Mouse (Mus musculus) bone marrow macrophage, adult 2 months (primary cell): Measurements from ENCODE around the gene Atp1a2. TPM values are rescaled to one million over a fixed set of nuclear protein-coding genes. Genes with fewer than 3 reads are reported as not detected.

Source experiments
- H3K27ac ChIP-seq: 2 replicates; pipeline ENCODE4 v1.5.1; 2012; ENCODE audit warnings: low read depth, low read length; ENCODE audit not compliant: insufficient read depth
- H3K4me1 ChIP-seq: 2 replicates; pipeline ENCODE4 v1.6.1; 2012; ENCODE audit warnings: low read length; ENCODE audit not compliant: control insufficient read depth, insufficient read depth
- H3K4me3 ChIP-seq: 2 replicates; pipeline ENCODE4 v1.5.1; 2012; ENCODE audit warnings: mild to moderate bottlenecking, low read length, moderate library complexity; ENCODE audit not compliant: insufficient read depth
- CTCF ChIP-seq: IDR thresholded peaks from 2 replicates; pipeline ENCODE4 v1.5.1; 2012; ENCODE audit warnings: low read depth, mild to moderate bottlenecking, low read length, moderate library complexity
- POLR2A ChIP-seq: IDR thresholded peaks from 2 replicates; pipeline ENCODE4 v1.6.1; 2012; ENCODE audit warnings: mild to moderate bottlenecking, low read depth, low read length, borderline replicate concordance
- polyA plus RNA-seq: library from polyadenylated mRNA; stranded (reverse); fragments of >200 nt; gene quantifications from 2 replicates; pipeline ENCODE4 v1.2.4, GENCODE M21; 2012; ENCODE audit not compliant: missing spikeins, insufficient read depth, insufficient read length

The Atp1a2 gene
- 0.15 and 0.36 TPM in 2 replicates for polyA plus RNA-seq

DNA sequence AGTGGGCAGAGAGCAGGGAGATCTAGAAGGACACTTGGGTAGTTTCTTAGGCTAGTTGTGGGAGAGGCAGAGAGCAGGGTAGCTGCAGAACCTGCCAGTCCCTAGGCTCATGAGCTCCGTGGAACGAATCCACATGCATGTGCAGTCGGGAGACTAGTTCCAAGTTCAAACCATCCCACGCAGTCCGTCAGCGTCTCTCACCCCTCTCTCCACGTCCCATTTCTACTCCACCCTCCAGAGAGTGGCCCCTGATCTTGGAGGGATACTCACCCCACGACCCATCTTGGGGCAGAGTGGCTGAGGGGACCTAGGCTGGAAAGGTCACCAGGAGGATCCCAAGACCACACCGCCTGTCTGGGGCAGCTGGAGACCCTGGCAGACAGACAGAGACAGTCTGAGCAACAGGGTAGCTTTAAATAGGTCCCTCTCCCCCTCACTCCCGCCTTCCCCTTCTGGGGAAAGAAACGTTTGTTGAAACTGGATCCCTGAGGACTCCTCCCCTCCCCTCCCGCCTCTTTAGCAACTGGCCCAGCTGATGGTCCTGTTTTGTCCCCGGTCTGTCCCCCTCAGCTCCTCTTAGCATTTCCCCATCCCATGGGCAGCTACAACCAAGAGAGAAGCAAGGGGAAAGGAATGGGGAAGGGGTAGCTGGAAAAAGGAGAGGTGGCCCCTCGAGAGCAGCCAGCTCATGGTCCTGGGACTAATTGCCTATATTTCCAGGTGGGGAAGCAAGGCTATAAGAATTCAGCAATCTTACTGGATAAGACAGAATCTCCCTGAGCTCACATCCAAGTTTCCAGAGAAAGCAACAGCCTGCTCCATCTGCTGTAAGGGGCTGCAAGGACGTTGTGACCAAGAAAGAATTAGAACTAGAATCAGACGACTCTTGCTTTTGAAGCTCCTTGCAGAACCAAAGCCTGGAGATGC is at the start of gene Atp1a2:
TSS of gene Atp1a2 (minus strand) at position 454 of the 927 bp plus-strand sequence.
- H3K4me1 ChIP-seq, result peaks cover 5% of the 10 kb centered on the region
- H3K27ac ChIP-seq, result no peak within 1 kb of the TSS
- TF ChIP-seq CTCF (no peak), POLR2A (no peak)
- no peak within 1 kb of the TSS for H3K4me3 ChIP-seq

DNA sequence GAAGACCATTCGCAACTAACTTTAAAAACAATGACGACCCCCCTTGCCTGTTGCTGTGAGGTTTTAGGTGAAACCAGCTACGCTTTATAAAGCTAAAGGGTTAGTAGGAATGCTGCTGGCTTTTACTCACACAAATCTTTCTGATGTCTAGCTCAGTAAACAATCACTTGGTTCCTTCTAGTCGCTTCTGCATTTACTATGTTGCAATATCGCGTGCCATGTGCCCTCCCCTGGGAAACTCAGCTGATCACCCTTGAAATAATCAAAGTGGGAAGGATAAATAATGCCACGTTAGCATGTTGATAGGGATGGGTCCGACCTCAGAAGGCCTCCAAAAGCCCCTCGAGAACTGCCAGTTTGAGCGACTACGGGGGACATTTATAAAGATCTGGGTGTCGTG is 49.5 kb upstream of the Atp1a2 start:
- peak overlapping the region; percentile 94 for H3K27ac ChIP-seq
- H3K4me1 ChIP-seq, result peaks cover 43% of the 10 kb centered on the region
- TF ChIP-seq CTCF (no peak), POLR2A (no peak)
- H3K4me3 ChIP-seq, result no peak overlapping the region

DNA sequence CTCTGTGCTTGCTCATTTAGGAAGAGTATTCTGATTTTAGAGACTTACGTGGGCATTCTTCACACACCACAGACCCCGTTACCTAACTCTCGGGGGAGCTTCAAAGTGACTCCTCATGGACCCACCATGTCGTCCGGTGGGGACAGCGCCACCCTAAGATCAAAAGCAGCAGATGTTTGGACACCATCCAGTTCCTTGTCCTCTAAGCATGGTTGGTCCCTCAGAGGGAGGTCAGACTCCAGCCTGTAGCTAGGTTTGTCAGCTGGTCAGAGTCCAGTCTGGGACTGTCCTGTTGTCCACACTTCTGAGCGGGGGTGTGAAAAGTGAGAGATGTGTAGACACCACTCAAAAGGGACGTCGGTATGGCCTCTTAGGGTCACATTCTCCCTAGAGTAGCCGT is 48.8 kb upstream of the Atp1a2 start:
- H3K4me1 ChIP-seq, result peaks cover 37% of the 10 kb centered on the region
- no peak for TF ChIP-seq POLR2A
- TF ChIP-seq CTCF, result no peak
- no peak overlapping the region for H3K4me3 ChIP-seq
- H3K27ac ChIP-seq, result peak overlapping the region; percentile 94

DNA sequence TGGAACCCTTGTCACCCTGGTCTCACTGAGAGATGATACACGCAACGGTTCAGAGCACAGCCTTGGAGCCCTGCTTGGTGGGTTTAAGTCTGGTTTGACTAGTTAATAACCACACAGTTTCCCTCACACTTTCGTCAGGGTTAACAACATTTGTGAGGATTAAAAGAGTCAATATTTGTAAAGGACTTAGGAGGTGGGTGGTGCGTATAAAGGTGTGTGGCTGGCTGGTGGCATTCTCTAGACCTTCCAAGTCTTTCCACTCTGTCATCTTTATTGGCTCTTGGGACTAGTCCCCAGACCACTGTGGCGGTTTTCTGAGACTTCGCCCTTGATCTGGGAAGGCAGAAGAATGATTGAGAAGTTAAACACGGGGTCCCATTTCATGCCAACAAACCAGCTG is 47.0 kb upstream of the Atp1a2 start:
- H3K4me1 ChIP-seq, result peaks cover 31% of the 10 kb centered on the region

DNA sequence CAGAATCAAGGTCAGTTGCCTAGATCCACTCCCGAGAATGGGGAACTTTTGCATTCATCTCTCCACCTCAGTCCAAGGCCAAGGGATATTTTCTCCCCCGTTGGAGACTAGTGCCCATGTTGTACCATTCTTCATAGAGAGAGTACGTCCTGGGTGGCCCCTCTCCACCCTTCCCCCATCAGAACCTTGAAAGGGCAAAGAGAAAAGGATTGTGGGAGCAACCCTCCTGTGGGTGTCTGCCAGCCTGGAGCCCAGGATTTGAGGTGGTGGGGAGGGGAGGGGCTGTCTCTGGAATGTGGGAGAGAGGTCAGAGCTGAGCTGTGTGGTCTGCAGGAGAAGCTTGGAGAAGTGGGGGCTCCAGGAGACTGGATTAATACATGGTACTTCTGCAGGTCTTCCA is 46.0 kb upstream of the Atp1a2 start:
- TF ChIP-seq CTCF (no peak), POLR2A (no peak)
- Histone ChIP-seq H3K27ac (no peak overlapping the region), H3K4me1 (peaks cover 30% of the 10 kb centered on the region), H3K4me3 (no peak overlapping the region)

More for the DNA sequence above, 47.0 kb upstream of the Atp1a2 start:
- Histone ChIP-seq H3K27ac (no peak overlapping the region), H3K4me3 (no peak overlapping the region)
- no peak for TF ChIP-seq POLR2A
- no peak for TF ChIP-seq CTCF

DNA sequence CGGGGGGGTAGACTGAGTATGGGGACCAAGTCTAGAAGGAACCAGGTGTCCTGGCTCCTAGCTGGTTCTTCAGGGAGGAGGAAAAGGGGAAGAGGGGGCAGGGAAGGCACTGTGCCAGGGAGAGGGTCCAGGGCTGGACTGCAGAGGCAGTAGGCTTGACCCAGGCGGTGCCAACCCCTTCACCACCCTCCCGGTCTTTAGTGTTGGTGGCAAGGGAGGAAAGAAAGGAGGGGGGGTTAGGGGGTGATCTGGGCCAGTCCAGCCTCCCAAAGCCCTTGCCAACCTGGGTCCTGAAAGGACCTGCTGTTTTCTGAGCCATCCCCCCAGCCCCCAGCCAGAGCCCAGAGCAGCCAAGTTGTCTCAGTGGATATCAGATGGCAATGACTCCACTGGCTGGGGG is 44.9 kb upstream of the Atp1a2 start:
- TF ChIP-seq POLR2A (no peak), CTCF (no peak)
- Histone ChIP-seq H3K27ac (no peak overlapping the region), H3K4me1 (peaks cover 19% of the 10 kb centered on the region), H3K4me3 (no peak overlapping the region)

DNA sequence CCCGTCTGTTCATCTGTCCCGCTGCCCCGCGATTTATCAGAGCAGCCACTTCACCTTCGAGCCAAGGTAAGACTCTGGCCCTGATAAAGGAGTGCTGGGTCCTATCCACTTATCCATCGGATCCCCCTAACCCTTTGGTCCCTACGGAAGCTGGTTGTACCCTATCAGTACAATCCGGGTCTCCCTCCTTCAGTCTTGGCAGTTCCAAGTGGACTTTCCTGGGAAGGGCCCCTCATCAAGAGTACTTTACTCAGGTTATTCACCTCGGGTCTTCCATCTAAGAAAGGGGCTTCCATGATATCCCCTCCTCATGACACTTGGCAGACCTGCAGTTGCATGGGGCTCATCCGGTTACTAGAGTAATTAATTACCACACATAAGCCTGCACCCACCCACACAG is 43.5 kb upstream of the Atp1a2 start:
- Histone ChIP-seq H3K27ac (no peak overlapping the region), H3K4me1 (peaks cover 7% of the 10 kb centered on the region), H3K4me3 (no peak overlapping the region; the same call in 1 of the 2 replicates)
- TF ChIP-seq POLR2A, result no peak
- no peak for TF ChIP-seq CTCF

DNA sequence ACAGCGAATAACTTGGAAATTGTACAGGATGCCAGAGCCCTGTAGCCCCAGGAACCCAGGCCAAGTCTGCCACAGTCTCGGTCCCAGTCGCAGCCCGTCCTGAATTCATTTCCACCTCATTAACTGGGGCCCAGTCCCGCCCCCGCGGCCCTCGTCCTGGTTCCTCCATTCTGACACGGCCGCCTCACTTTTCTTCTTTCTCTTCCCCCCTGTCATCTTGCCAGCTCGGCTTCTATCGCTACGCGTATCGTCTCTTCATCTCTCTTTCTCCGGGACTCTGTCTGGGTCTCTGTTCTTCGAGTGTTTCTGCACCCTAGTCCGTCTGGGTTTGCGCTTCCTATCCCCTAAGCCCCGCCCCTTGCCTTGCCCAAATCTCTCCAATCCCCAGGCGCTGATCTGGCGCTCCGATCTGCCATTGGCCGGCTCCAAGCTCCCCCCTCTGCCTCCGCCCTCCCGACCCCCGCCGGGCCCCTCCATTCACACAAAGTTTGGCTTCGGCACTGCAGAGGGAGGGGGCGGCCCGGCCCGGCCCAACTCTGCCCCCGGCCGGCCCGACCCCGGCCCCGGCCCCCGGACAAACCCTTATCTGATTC is 43.0 kb upstream of the Atp1a2 start, which contains the start of gene Kcnj10:
TSS of gene Kcnj10 (plus strand) at position 482 of the 593 bp plus-strand sequence.
- Histone ChIP-seq H3K27ac (no peak within 1 kb of the TSS), H3K4me1 (peaks cover 6% of the 10 kb centered on the region), H3K4me3 (peak within 1 kb of the TSS; percentile 51)
- no peak for TF ChIP-seq CTCF

DNA sequence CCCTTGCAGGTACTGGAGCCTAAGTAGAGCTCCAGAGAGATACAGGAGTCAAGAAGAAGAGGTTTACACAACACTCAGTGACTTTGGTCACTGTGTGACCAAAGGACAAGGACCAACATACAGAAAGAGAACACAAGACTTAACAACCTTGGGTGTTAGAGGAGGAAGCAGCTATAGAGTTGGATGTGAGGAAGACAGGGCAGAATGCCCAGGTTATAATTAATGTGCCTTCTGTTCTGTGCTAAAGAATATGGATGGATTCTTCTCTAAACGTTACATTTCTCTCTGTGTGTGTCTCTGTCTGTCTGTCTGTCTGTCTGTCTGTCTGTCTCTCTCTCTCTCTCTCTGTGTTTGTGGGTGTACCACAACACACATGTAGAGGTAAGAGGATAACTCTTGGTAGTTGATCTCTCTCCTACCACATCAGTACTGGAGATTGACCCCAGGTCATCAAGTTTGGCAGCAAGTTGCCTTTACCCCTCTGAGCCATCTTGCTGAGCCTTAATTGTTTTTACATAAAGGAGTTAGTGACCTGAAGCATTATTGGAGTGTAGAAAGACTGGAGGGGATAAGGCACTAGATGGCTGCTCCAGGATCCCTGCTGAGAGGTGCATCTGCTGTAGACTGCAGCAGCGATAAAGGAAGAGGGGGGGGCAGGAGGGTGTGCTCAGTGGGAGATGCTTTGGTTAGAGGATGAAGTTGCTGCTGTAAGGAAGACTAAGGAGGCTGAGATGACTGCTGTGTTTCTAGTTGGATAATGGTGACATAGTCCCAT is 39.7 kb upstream of the Atp1a2 start:
- TF ChIP-seq POLR2A (no peak), CTCF (no peak)
- H3K4me3 ChIP-seq, result no peak overlapping the region
- H3K4me1 ChIP-seq, result peaks cover 32% of the 10 kb centered on the region
- H3K27ac ChIP-seq, result no peak overlapping the region
